Mouse (Mus musculus) liver, adult 2 months (tissue): ENCODE measurements at regions not wholly inside any gene's neighbourhood (a gene's known extent, or its start where the extent isn't known, plus 50 kb on each side); places are given as distances from the start of the nearest gene placed in this dataset.

ENCODE experiments used
- CTCF ChIP-seq: fragments of 200-500 bp; IDR thresholded peaks from 2 replicates; pipeline ENCODE4 v1.5.1; 2011; ENCODE audit warnings: low read depth, low read length, control low read depth
- POLR2A ChIP-seq: fragments of 200-500 bp; IDR thresholded peaks from 2 replicates; pipeline ENCODE4 v1.6.1; 2011; ENCODE audit warnings: low read length, control low read depth; ENCODE audit not compliant: insufficient read depth; ENCODE audit errors: extremely low read depth

- TF ChIP-seq POLR2A (no peak), CTCF (no peak)
Measured at GRCm38 (mm10) chr8:86411232-86411631, 169.3 kb downstream of the Abcc12 start.
